Mouse (Mus musculus) forebrain, embryonic 15.5 days (tissue): ENCODE measurements around the gene Znrd1as. TPM values are rescaled to one million over a fixed set of nuclear protein-coding genes. Genes with fewer than 3 reads are reported as not detected.

Experiments used
- ATAC-seq: fragments of 200-750 bp; cut with Nextera tagmentation; replicated peaks from 2 replicates; pipeline ENCODE4 v1.8.0; 2017; ENCODE audit warnings: mild to moderate bottlenecking, moderate TSS enrichment, moderate library complexity
- H3K27ac ChIP-seq: fragments of 300-500 bp; sonication (generic); replicated peaks from 2 replicates; pipeline ENCODE4 v1.5.1; 2015; ENCODE audit warnings: mild to moderate bottlenecking, inconsistent platforms
- H3K27me3 ChIP-seq: fragments of 300-500 bp; sonication (generic); 2 replicates; pipeline ENCODE4 v1.6.1; 2015; ENCODE audit warnings: inconsistent platforms
- H3K36me3 ChIP-seq: fragments of 300-500 bp; sonication (generic); 2 replicates; pipeline ENCODE4 v1.6.1; 2015; ENCODE audit warnings: mild to moderate bottlenecking, inconsistent platforms
- H3K4me1 ChIP-seq: fragments of 300-500 bp; sonication (generic); 2 replicates; pipeline ENCODE4 v1.6.1; 2015; ENCODE audit warnings: inconsistent platforms
- H3K4me2 ChIP-seq: fragments of 300-500 bp; sonication (generic); replicated peaks from 2 replicates; pipeline ENCODE4 v1.6.1; 2015; ENCODE audit warnings: mild to moderate bottlenecking, inconsistent platforms
- H3K4me3 ChIP-seq: fragments of 300-500 bp; sonication (generic); 2 replicates; pipeline ENCODE4 v1.5.1; 2015; ENCODE audit warnings: mild to moderate bottlenecking, inconsistent platforms
- H3K9ac ChIP-seq: fragments of 300-500 bp; sonication (generic); replicated peaks from 2 replicates; pipeline ENCODE4 v1.6.1; 2015; ENCODE audit warnings: mild to moderate bottlenecking, inconsistent platforms
- H3K9me3 ChIP-seq: fragments of 300-500 bp; sonication (generic); 2 replicates; pipeline ENCODE4 v1.6.1; 2016; ENCODE audit warnings: inconsistent platforms
- WGBS: fragments of 180-500 bp; shearing (Covaris S2); methylation state at CpG from one replicate; pipeline ENCODE4 v1.1.7; 2015; ENCODE audit warnings: mixed read lengths; 5-methylcytosine and 5-hydroxymethylcytosine counted together
- polyA plus RNA-seq: library from polyadenylated mRNA; unstranded; fragments of >200 nt; fragmentation: Nextera tagmentation; extraction: Ambion mirVana; gene quantifications from 2 replicates; pipeline ENCODE4 v1.2.1, GENCODE M21; 2015

Gene Znrd1as
- polyA plus RNA-seq, 1 experiment from 2014 or later = 5.1 TPM

DNA sequence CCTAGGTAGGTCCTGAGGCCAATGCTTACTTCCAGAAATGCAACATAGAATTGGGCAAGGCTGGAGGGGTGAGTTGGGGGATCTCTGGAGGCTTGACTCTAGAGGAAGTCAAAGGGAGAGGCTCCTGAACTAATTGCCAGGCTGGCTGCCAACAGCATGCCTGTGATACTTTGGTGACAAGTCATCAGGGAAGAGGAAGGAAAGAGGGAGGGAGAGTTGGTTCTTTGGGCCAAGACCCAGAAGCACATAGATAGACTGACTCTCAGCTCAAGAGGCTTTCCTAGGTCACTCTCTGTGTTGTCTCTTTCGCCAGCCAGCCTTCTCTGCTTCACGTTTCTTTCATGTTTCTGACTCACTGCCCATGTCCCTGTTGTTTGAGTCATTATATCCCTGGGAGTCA, 26.6 kb upstream of the Znrd1as start:
- no peaks in the 10 kb centered on the region for H3K9me3 ChIP-seq
- 73% methylated on average over 2 of the region's 2 CpGs for WGBS
- no peak for ATAC-seq
- no peak overlapping the region for H3K4me2 ChIP-seq
- no peak overlapping the region for H3K9ac ChIP-seq
- H3K4me3 ChIP-seq = no peak overlapping the region
- H3K27me3 ChIP-seq = no peaks in the 10 kb centered on the region
- no peaks in the 10 kb centered on the region for H3K36me3 ChIP-seq
- H3K27ac ChIP-seq = no peak overlapping the region
- H3K4me1 ChIP-seq = no peaks in the 10 kb centered on the region

DNA sequence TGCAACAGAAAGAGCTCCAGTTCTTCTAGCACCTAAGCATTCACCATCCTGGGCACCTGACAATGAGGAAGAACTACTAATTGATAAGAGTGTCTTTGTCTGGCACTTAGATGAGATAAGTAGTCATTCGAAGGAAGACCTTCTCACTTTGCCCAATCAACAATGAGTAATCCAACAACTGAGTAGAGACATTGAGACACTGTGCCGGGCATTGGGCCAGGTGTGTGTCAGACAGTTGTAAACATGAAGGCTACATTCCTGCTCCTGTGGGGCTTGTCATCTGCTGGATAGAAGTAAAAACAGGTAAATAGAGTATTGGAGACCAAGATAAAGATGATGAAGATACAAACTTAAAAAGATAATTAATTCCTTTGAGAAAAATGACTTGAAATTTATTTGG, 20.3 kb upstream of the Znrd1as start:
- peaks cover 8% of the 10 kb centered on the region for H3K4me1 ChIP-seq
- no peaks in the 10 kb centered on the region for H3K9me3 ChIP-seq
- peaks cover 29% of the 10 kb centered on the region for H3K27me3 ChIP-seq
- no peak overlapping the region for H3K4me2 ChIP-seq
- no peaks in the 10 kb centered on the region for H3K36me3 ChIP-seq
- no peak overlapping the region for H3K4me3 ChIP-seq
- no peak overlapping the region for H3K9ac ChIP-seq
- WGBS = 78% methylated on average over 2 of the region's 2 CpGs
- H3K27ac ChIP-seq = no peak overlapping the region
- no peak for ATAC-seq

DNA sequence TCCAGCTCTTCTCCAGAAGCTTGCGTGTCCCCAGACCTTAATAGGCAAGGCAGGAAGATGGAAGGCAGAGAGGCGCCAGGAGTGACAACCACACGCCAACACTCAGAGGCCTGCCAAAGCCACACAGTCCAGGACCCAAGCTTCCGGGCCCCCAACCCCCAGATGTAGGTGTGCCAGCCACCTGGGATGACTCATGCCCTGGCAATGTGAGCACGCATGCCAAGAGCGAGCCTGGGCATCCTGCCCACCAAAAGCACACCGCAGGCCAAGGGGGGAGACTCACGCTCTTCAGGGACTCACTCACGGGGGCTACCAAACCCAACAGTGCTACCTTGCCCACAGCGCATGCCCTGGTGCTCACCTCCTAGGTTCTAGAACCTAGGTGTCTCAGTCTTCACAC, 16.0 kb upstream of the Znrd1as start:
- H3K4me3 ChIP-seq = peak overlapping the region; percentile 39
- peak; percentile 20; the same call in 1 of the 2 replicates for ATAC-seq
- no peaks in the 10 kb centered on the region for H3K9me3 ChIP-seq
- peaks cover 59% of the 10 kb centered on the region for H3K27me3 ChIP-seq
- peaks cover 22% of the 10 kb centered on the region for H3K4me1 ChIP-seq
- H3K27ac ChIP-seq = no peak overlapping the region
- peak overlapping the region; percentile 63 for H3K4me2 ChIP-seq
- H3K36me3 ChIP-seq = no peaks in the 10 kb centered on the region
- WGBS = 39% methylated on average over 10 of the region's 10 CpGs
- H3K9ac ChIP-seq = peak overlapping the region; percentile 42; the same call in 1 of the 2 replicates

DNA sequence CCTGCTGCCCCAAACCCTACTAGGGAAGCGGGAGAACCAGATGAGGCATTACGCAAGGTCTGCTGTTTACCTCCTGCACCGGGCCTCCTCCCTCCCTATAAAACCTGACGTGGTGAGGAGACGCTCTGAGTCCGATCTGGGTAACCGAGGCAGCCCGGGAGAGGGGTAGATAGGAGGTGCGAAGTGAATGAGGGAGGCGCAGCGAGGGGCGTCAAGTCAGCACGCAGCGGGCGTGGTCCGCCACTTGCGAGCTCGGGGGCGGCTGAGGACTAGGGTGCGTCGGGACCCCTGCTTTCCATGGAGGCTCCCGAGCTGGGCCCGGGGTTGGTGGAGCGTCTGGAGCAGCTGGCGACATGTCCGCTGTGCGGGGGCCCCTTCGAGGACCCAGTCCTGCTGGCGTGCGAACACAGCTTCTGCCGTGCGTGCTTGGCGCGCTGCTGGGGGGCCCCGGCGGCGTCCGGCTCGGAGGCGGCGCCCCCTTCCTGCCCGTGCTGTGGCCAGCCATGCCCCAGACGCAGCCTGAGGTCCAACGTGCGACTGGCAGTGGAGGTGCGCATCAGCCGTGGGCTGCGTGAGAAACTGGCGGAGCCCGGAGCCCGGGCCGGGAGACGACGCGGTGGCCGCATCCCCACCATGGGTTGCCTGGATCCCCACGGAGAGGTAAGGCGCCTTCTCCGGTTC, 15.5 kb upstream of the Znrd1as start, which contains the start of gene Rnf39:
Gene Rnf39, plus strand, starts transcription at position 128 of the 681 bp plus-strand sequence.
- H3K9me3 ChIP-seq = no peaks in the 10 kb centered on the region
- H3K36me3 ChIP-seq = no peaks in the 10 kb centered on the region
- H3K4me3 ChIP-seq = peak within 1 kb of the TSS; percentile 39
- no peak within 1 kb of the TSS for H3K27ac ChIP-seq
- peak within 1 kb of the TSS; percentile 42 for H3K9ac ChIP-seq
- H3K27me3 ChIP-seq = peaks cover 59% of the 10 kb centered on the region
- 3% methylated on average over 59 of the region's 59 CpGs for WGBS
- peak within 1 kb of the TSS; percentile 63 for H3K4me2 ChIP-seq
- peaks cover 26% of the 10 kb centered on the region for H3K4me1 ChIP-seq
- ATAC-seq = 0 out of 2 replicates have a peak, but pooled peaks have one; percentile 5

DNA sequence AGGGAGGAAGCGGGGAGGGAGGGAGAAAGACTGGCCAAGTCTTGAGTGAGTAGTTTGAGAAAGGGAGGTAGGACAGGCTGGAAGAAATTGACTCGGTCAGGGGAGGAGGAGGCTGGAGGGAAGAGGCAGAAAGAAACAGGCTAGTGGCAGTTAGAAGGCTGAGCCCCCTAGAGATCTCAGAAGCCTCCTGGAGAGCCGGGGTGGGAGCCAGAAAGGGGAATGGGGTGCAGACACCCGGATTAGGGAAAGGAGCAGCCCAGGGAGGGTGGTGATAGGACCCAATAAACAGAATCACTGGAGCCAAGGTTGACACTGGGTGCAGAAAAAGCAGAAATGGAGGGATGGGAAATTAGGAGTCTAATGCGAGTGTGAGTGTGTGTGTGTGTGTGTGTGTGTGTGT, 14.7 kb upstream of the Znrd1as start:
- Histone ChIP-seq H3K36me3 (peaks cover 4% of the 10 kb centered on the region; the same call in 1 of the 2 replicates), H3K27me3 (peaks cover 56% of the 10 kb centered on the region), H3K4me2 (0 out of 2 replicates have a peak overlapping the region, but pooled peaks have one; percentile 63), H3K4me1 (peaks cover 26% of the 10 kb centered on the region), H3K4me3 (no peak overlapping the region), H3K27ac (no peak overlapping the region), H3K9ac (peak overlapping the region; percentile 42; the same call in 1 of the 2 replicates), H3K9me3 (no peaks in the 10 kb centered on the region)
- ATAC-seq = no peak
- 27% methylated on average over 5 of the region's 5 CpGs for WGBS

DNA sequence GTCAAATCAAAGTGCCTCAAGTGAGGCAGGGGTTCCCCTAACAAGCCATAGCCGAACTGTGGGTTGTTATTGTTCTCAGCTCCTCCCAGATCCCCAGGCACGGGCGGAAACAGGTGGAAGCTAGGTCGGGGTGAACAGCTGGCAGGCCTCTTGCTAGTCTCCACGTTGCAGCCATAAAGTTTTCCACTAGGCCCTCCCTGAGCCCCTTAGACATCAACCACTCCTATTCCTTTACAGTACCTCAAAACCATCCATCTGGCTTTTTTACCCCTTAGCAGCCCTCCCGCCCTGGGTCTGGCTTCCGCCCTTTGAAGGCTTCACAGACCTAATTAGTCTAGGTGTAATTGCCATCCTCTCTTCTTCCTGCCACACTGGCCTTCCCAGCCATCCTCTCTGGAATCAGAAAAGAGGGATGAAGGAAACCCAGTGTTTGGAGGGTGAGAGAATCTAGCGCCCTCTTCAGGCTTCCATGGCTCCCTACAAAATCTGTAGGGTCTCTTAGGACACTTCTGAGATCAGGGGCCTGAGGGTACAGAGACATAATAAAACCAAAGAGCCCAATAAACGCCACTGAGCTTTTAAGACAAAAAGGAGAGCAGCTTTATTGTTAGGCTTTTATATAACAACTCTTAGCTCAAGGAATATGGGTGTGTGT, 14.1 kb upstream of the Znrd1as start:
- H3K9ac ChIP-seq = no peak overlapping the region
- ATAC-seq = no peak

DNA sequence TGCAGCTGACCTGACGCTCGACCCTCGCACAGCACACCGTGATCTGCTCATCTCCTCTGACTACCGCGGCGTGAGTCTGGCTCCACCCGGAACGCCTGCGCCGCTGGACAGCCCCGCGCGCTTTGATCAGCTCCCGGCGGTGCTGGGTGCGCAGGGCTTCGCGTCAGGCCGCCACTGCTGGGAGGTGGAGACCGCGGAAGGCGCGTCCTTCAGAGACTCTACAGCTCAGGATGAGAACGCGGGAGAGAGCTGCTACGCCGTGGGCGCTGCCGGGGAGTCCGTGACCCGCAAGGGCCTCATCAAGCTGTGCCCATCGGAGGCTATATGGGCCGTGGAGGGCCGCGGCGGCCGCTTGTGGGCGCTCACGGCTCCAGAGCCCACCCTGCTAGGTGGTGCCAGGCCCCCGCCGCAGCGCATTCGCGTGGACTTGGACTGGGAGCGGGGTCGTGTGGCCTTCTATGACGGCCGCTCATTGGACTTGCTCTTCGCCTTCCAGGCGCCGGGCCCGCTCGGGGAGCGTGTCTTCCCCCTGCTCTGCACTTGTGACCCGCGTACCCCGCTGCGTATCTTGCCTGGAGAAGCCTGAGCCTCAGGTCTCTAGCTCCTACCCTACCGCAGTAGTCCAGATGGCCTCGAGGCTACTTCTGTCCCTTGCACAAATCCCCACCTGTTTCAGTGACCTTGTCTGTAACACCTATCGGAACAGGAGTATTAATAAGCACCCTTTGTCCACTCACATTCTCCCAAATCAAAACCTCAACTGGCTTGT, 11.2 kb upstream of the Znrd1as start:
- Histone ChIP-seq H3K9me3 (no peaks in the 10 kb centered on the region), H3K4me2 (peak overlapping the region; percentile 96), H3K9ac (peak overlapping the region; percentile 70), H3K36me3 (peaks cover 10% of the 10 kb centered on the region; the same call in 1 of the 2 replicates), H3K27me3 (peaks cover 38% of the 10 kb centered on the region), H3K4me3 (peak overlapping the region; percentile 49), H3K27ac (peak overlapping the region; percentile 46), H3K4me1 (peaks cover 36% of the 10 kb centered on the region)
- ATAC-seq = peak; percentile 52
- WGBS = under 1% methylated on average over 62 of the region's 62 CpGs

More for the DNA sequence above, 14.1 kb upstream of the Znrd1as start:
- H3K27me3 ChIP-seq = peaks cover 54% of the 10 kb centered on the region
- no peak overlapping the region for H3K4me2 ChIP-seq
- no peak overlapping the region for H3K27ac ChIP-seq
- peaks cover 9% of the 10 kb centered on the region; the same call in 1 of the 2 replicates for H3K36me3 ChIP-seq
- H3K4me3 ChIP-seq = no peak overlapping the region
- peaks cover 26% of the 10 kb centered on the region for H3K4me1 ChIP-seq
- 17% methylated on average over 9 of the region's 9 CpGs for WGBS
- H3K9me3 ChIP-seq = no peaks in the 10 kb centered on the region

DNA sequence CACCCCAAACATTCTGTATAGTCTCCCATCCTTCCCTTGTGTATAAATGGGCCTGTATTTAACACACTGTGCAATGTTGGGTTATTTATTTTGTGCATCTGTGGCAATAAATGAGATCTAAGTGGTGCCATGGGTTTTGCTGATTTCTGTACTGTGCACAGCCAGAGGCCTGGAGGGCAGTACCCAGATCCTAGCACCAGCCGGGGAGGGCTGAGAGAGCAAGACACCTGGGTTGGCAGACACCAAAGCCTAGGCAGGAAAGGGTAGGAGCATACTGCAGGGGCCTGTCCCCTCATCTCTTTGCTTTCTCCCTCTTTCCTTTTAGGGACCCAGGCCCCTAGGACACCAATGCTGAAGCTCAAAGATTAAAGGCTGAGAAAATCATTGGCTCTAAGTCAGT, 10.1 kb upstream of the Znrd1as start:
- Histone ChIP-seq H3K4me2 (no peak overlapping the region), H3K27ac (no peak overlapping the region), H3K9ac (no peak overlapping the region), H3K27me3 (peaks cover 27% of the 10 kb centered on the region), H3K4me1 (peaks cover 25% of the 10 kb centered on the region), H3K36me3 (peaks cover 10% of the 10 kb centered on the region; the same call in 1 of the 2 replicates), H3K4me3 (no peak overlapping the region), H3K9me3 (no peaks in the 10 kb centered on the region)
- ATAC-seq = no peak
- 100% methylated on average over 1 of the region's 1 CpGs for WGBS

DNA sequence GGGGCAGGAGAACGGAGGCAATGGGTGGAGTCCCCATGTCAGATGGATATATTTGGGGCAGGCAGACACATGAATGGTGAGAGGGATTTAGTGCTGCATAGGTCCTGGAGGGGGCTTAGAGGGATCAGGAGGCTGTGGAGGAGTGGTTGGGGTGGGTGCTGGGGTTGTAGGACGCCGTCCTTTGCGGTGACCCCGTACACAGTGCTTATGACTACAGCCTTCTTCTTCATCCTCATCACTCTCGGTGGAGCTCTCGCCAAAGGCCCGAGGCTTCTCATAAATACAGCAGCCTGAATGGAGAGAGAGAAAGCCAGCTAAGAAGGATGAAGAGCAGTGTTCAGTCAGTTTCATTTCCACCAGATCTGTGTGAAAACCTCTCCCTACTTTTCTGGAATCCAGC, 9.1 kb upstream of the Znrd1as start:
- Histone ChIP-seq H3K4me2 (no peak overlapping the region), H3K4me3 (no peak overlapping the region), H3K27ac (no peak overlapping the region), H3K9ac (no peak overlapping the region), H3K4me1 (peaks cover 24% of the 10 kb centered on the region), H3K27me3 (peaks cover 18% of the 10 kb centered on the region), H3K9me3 (no peaks in the 10 kb centered on the region), H3K36me3 (peaks cover 10% of the 10 kb centered on the region; the same call in 1 of the 2 replicates)
- no peak for ATAC-seq
- 95% methylated on average over 8 of the region's 8 CpGs for WGBS

DNA sequence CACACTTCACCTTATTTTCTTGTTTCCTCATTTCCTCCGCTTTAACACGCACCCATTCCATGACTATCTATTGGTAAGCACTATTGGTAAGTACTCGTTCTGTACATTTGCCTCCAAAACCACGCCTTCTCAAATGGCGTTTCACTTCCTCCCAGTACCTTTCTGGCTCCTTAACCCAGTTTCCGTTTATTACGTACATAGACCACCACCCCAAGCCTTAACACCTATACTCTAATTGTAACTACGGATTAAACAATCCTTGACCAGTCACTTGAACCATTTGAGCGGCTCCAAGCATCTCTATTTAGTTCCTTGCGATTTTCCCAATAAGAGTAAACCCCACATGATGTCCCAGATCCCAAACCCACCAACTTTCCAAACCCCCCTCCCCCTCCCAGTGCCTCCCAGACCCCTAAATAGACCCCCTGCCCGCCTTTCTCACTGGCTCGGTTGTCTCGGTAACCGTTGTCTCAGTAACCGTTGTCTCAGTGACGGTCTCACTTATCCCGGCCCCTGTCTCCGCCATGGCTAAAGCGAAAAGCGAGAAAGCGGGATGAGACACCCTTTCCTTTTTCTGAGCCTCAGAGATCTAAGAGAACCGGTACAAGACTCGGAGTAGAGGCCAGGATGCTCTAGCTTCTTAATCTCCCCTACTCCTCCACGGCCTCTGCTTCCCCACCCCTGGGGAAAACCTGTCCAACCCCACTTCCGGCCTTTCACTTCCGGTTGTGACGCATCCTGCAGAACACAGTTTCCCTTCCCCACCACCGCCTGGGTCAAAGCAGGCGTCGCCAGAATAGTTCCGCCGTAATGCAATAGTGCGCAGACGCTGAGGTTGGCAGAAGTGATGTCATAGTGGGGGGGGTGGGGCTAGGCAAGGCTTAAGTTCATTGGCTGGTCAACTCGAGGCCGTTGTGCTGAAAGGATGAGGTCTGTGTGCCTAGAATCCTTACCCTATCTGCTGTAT, 7.1 kb upstream of the Znrd1as start, which contains the start of gene Ppp1r11:
Gene Ppp1r11, minus strand, starts transcription at position 761 of the 967 bp plus-strand sequence.
- no peaks in the 10 kb centered on the region for H3K27me3 ChIP-seq
- peaks cover 15% of the 10 kb centered on the region; the same call in 1 of the 2 replicates for H3K36me3 ChIP-seq
- WGBS = 1% methylated on average over 36 of the region's 36 CpGs
- no peaks in the 10 kb centered on the region for H3K9me3 ChIP-seq
- ATAC-seq = peak; percentile 97
- H3K4me2 ChIP-seq = peak within 1 kb of the TSS; percentile 58
- H3K27ac ChIP-seq = peak within 1 kb of the TSS; percentile 89
- H3K9ac ChIP-seq = peak within 1 kb of the TSS; percentile 71
- H3K4me1 ChIP-seq = peaks cover 23% of the 10 kb centered on the region
- peak within 1 kb of the TSS; percentile 69 for H3K4me3 ChIP-seq

DNA sequence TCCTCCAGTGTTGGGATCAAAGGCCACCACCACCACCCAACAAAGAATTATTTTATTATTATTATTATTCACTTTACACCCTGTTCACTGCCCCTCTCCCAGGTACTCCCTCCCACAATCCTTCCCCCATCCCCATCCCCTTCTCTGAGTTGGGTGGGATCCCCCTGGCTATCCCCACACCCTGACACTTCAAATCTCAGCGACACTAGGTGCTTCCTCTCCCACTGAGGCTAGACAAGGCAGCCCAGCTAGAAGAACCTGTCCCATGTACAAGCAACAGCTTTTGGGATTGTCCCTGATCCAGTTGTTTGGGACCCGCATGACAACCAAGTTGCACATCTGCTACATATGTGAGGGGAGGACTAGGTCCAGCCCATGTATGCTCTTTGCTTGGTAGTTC, 5.8 kb upstream of the Znrd1as start:
- Histone ChIP-seq H3K27ac (no peak overlapping the region), H3K27me3 (no peaks in the 10 kb centered on the region), H3K4me2 (no peak overlapping the region), H3K4me1 (peaks cover 21% of the 10 kb centered on the region), H3K9ac (no peak overlapping the region), H3K36me3 (peaks cover 22% of the 10 kb centered on the region; the same call in 1 of the 2 replicates), H3K9me3 (no peaks in the 10 kb centered on the region), H3K4me3 (no peak overlapping the region)
- ATAC-seq = no peak
- 91% methylated on average over 2 of the region's 2 CpGs for WGBS
